Mouse (Mus musculus) thymus, postnatal 4 days (tissue): ENCODE results near the gene Gpd2.

Experiments used
- DNase-seq: peaks from one replicate; pipeline ENCODE4 v3.0.0; 2021

The Gpd2 gene

GRCm38 (mm10) chr2:57396061-57396460 is 158.6 kb downstream of the Gpd2 start:
- no peak for DNase-seq

GRCm38 (mm10) chr2:57397727-57398126 is 160.3 kb downstream of the Gpd2 start:
- no peak for DNase-seq

- no peak for DNase-seq
Observed at GRCm38 (mm10) chr2:57407414-57408019, 170.1 kb downstream of the Gpd2 start.

DNA sequence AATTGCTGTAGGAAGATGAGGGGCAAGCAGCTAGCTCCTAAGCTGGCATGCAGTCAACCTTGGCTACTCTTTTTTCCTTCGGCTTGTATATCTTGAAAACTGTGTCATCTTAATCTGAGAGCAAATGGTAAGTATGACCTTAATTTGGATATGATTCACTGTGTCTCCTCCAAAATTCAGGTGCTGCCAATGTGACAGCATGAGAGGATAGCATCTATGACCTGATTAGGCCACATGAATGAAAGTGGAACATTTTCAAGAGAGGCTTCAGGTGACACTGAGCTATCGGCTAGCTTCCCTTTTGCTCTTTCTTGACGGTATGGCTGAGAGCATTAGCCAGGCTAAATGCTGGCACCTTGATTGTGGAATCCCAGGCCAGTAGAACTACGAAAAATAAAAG is 171.0 kb downstream of the Gpd2 start:
- DNase-seq, result no peak

DNA sequence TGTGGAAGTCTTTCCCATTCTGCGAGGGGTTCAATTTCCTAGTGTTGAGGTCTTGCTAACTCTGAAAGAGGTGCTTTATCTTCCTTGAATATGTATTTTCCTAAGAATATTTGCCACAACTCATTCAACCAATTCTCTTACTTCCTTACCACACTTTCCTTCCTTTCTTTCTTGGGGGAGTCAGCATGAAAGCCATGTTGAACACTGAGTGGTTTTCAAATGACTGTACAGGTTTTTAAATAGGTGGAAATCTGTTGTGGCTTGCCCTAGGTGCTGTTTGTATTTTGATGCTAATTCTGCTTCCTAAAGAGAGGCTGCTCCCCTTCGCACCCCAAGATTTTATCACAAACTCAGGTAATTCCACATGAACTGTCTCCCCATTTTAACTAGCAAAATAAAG is 174.1 kb downstream of the Gpd2 start:
- no peak for DNase-seq

GRCm38 (mm10) chr2:57414550-57415160 is 177.2 kb downstream of the Gpd2 start:
- no peak for DNase-seq

GRCm38 (mm10) chr2:57416711-57417110 is 179.3 kb downstream of the Gpd2 start:
- no peak for DNase-seq
